8 mouse cellular contexts compared by ENCODE assay signal in the genomic region with DNA sequence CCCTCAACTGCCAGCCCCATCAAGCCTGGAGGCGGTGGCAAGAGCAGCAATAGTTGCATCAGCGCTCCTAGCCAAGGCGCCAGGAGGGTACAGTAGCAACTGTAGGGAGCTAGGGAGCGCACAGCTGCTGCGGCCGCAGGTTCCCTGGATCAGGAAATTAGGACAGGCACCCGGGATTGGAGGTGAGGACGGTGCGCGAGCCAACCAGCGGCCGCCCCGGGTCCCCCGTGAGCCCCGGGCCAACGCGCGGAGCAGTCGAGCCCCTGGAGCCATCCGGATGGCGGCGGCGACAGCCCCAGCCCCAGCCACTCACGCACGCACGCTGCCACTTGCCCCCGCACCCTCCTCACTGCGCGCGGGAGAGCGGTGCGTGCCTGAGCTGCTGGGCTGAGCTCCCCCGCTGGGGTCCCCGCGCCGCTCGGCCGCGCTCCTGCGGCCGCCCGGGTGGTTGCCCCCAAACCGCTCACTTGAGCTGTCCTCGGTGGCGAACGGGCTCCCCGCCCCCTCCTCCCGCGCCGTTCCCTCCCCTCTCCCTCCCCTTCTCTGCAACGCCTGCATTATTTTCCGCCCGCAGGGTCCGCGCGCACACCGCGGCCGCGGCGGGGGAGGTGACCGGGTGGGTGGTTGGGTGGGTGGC. TPM values are rescaled to one million over a fixed set of nuclear protein-coding genes. Genes with fewer than 3 reads are reported as not detected.
DNase-seq lines count a peak whose midpoint lies in the region; ATAC-seq and TF ChIP-seq lines count a peak whose summit lies in the region.

No protein-coding gene starts in this region.

- under 1% methylated on average over 60 of the region's 62 CpGs for WGBS in hindbrain, embryonic 10.5 days
- under 1% methylated on average over 35 of the region's 62 CpGs for WGBS in lung, embryonic 15.5 days

- peak; percentile 76 for ATAC-seq in Patski
- peak; percentile 64 for ATAC-seq in lung, embryonic 15.5 days (ENCODE audit: borderline replicate concordance, extremely low read depth, low FRiP score, low TSS enrichment)
- ATAC-seq in inflammation-experienced regulatory T-cells, adult 6 months = no peak

- peaks cover 31% of the 10 kb centered on the region for H3K4me1 ChIP-seq in hindbrain, embryonic 10.5 days (replicated peaks)
- H3K4me1 ChIP-seq in lung, embryonic 15.5 days = peaks cover 13% of the 10 kb centered on the region; the same call in 1 of the 2 replicates

- CTCF ChIA-PET in Patski (lab: Charles Lee) = interaction anchor here (0.8 to 1.8 kb wide), 5 partner anchors 13 to 199 kb away, joined by 3 to 7 read pairs (median 3); no protein-coding TSS in a partner anchor

- DNase-seq in Patski (ENCODE audit: low read depth, low spot score) = no peak
- peak; percentile 82 to 84 for DNase-seq in cerebellum, postnatal 10 days
- peak; percentile 64 to 75 for DNase-seq in frontal cortex, postnatal 10 days (ENCODE audit: low spot score in 2 of 2)
- DNase-seq in hindbrain, embryonic 10.5 days (ENCODE audit: low spot score) = peak; percentile 68
- peak; percentile 52 to 75 for DNase-seq in layer of hippocampus, postnatal 14 days (ENCODE audit: low spot score in 2 of 2)
- peak; percentile 85 for DNase-seq in retina, embryonic 14.5 days (ENCODE audit: low spot score)

- H3K4me3 ChIP-seq in hindbrain, embryonic 10.5 days = peak overlapping the region; percentile 81
- H3K4me3 ChIP-seq in lung, embryonic 15.5 days = peak overlapping the region; percentile 72

- H3K9ac ChIP-seq in lung, embryonic 15.5 days = peak overlapping the region; percentile 63

- no peaks in the 10 kb centered on the region for H3K27me3 ChIP-seq in Patski
- H3K27me3 ChIP-seq in hindbrain, embryonic 10.5 days (ENCODE audit: insufficient read depth, poor library complexity, severe bottlenecking) = peaks cover 54% of the 10 kb centered on the region
- peaks cover 23% of the 10 kb centered on the region for H3K27me3 ChIP-seq in lung, embryonic 15.5 days

- POLR2A ChIA-PET in Patski (lab: Charles Lee) = interaction anchor here (1.8 kb wide), 1 partner anchor 29 kb away, joined by 4 read pairs; no protein-coding TSS in a partner anchor

- no peaks in the 10 kb centered on the region for H3K36me3 ChIP-seq in hindbrain, embryonic 10.5 days
- no peaks in the 10 kb centered on the region for H3K36me3 ChIP-seq in lung, embryonic 15.5 days

- H3K4me2 ChIP-seq in lung, embryonic 15.5 days = peak overlapping the region; percentile 96

- H3K9me3 ChIP-seq in hindbrain, embryonic 10.5 days = no peaks in the 10 kb centered on the region
- H3K9me3 ChIP-seq in lung, embryonic 15.5 days = no peaks in the 10 kb centered on the region

- H3K27ac ChIP-seq in hindbrain, embryonic 10.5 days = peak overlapping the region; percentile 91
- H3K27ac ChIP-seq in lung, embryonic 15.5 days = peak overlapping the region; percentile 70

- peak; percentile 74 for TF ChIP-seq CTCF in Patski (IDR thresholded peaks at IDR 0.05)

- in situ Hi-C loops in Patski (cut with MboI; ENCODE audit: low pct_unique_long_range_greater_than_20kb) = loop anchor here (10.0 kb wide), 2 partner anchors 198 to 472 kb away; no protein-coding TSS in a partner anchor

RNA-seq across cellular contexts. Expression of a gene that starts 0.6 kb away (rescaled TPM):
- polyA plus RNA-seq in Patski (2021) = 126 TPM
- 4.6 and 6.9 TPM in 2 replicates for polyA plus RNA-seq in hindbrain, embryonic 10.5 days (2016; fragmentation: Nextera tagmentation; extraction: Ambion mirVana)
- total RNA-seq in layer of hippocampus, postnatal 14 days (2021) = 10 to 100 TPM; 49.5 to 50.4 TPM
- polyA plus RNA-seq in lung, embryonic 15.5 days (2015; fragmentation: Nextera tagmentation; extraction: Ambion mirVana) = 25.2 and 28.8 TPM in 2 replicates
- polyA plus RNA-seq in inflammation-experienced regulatory T-cells, adult 6 months (2017; shearing (Covaris generic)) = under 1 TPM in 1 of 3 experiments, not detected in 2; 0.21 TPM
